Mouse (Mus musculus): Measurements from ENCODE around the gene Vmn1r122. TPM values are rescaled to one million over a fixed set of nuclear protein-coding genes. Genes with fewer than 3 reads are reported as not detected.
"Not testable (repeated sequence)": the region's sequence is repeated elsewhere in the genome, so short reads cannot be mapped to it uniquely, and the experiment has no call there.

The Vmn1r122 gene
- not detected in 2 replicates for polyA plus RNA-seq (2014; fragmentation: Nextera tagmentation; extraction: Ambion mirVana)

GRCm38 (mm10) chr7:21134028-21134427 lies at the start of gene Vmn1r122:
Vmn1r122 (minus strand) TSS chr7:21134128.
- not testable (repeated sequence) for H3K27me3 ChIP-seq (ENCODE audit: control insufficient read depth, insufficient read depth, low read length); H3K36me3 ChIP-seq (ENCODE audit: control insufficient read depth, insufficient read depth, low read length); ATAC-seq (ENCODE audit: low FRiP score); DNase-seq (ENCODE audit: low spot score, missing footprints); H3K27ac ChIP-seq (ENCODE audit: low read depth, low read length); H3K4me3 ChIP-seq (ENCODE audit: low read depth, low read length); H3K4me2 ChIP-seq; H3K9me3 ChIP-seq (ENCODE audit: control insufficient read depth, low read length); H3K9ac ChIP-seq (ENCODE audit: low read length); H3K4me1 ChIP-seq (ENCODE audit: control insufficient read depth, insufficient read depth, low read length)
- 56% methylated on average over 2 of the region's 3 CpGs for WGBS

GRCm38 (mm10) chr7:21161885-21162284 lies 28.0 kb upstream of the Vmn1r122 start, which contains the start of gene Vmn1r123:
Vmn1r123 (plus strand) TSS chr7:21162185.
- H3K36me3 ChIP-seq (ENCODE audit: control insufficient read depth, insufficient read depth, low read length); ATAC-seq (ENCODE audit: low FRiP score); H3K4me1 ChIP-seq (ENCODE audit: control insufficient read depth, insufficient read depth, low read length); H3K9me3 ChIP-seq (ENCODE audit: control insufficient read depth, low read length); H3K4me2 ChIP-seq; H3K9ac ChIP-seq (ENCODE audit: low read length); H3K27me3 ChIP-seq (ENCODE audit: control insufficient read depth, insufficient read depth, low read length); H3K27ac ChIP-seq (ENCODE audit: low read depth, low read length); H3K4me3 ChIP-seq (ENCODE audit: low read depth, low read length); DNase-seq (ENCODE audit: low spot score, missing footprints): not testable (repeated sequence)
- 17% methylated on average over 1 of the region's 3 CpGs for WGBS

DNA sequence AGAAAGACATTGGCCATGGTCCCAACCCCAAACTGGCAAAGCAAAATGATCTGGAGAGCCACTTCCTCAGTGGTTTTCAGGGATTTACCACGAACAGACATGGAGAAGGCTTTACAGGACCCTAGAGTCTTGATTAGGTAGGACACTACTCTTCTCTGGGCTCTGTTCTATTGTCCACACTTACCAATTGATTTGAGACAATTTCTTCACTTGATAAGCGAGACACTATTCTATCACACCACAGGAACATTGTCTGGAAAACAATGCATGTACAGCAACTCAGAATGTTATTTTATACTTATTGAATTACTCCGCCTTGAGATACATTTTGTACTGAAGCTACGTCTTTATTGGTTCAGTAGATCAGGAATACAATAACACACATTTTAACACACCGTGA lies 35.5 kb downstream of the Vmn1r122 start, which contains the start of gene Vmn1r121:
Vmn1r121 (minus strand) TSS at position 101 of the 400 bp plus-strand sequence.
- not testable (repeated sequence) for H3K4me2 ChIP-seq; DNase-seq (ENCODE audit: low spot score, missing footprints); H3K9me3 ChIP-seq (ENCODE audit: control insufficient read depth, low read length); H3K36me3 ChIP-seq (ENCODE audit: control insufficient read depth, insufficient read depth, low read length); H3K4me1 ChIP-seq (ENCODE audit: control insufficient read depth, insufficient read depth, low read length); H3K27ac ChIP-seq (ENCODE audit: low read depth, low read length); H3K9ac ChIP-seq (ENCODE audit: low read length); H3K27me3 ChIP-seq (ENCODE audit: control insufficient read depth, insufficient read depth, low read length); H3K4me3 ChIP-seq (ENCODE audit: low read depth, low read length); ATAC-seq (ENCODE audit: low FRiP score)
- 69% methylated on average over 4 of the region's 5 CpGs for whole genome bisulfite sequencing

Other genes with a start within 250 kb of the Vmn1r122 start
- not detected in 2 replicates for gene Vmn1r118, start 221.8 kb downstream of the Vmn1r122 start, polyA plus RNA-seq (2014; fragmentation: Nextera tagmentation; extraction: Ambion mirVana)
- gene Vmn1r119, start 121.7 kb downstream of the Vmn1r122 start, polyA plus RNA-seq (2014; fragmentation: Nextera tagmentation; extraction: Ambion mirVana) = not detected in 2 replicates
- not detected in 2 replicates for gene Vmn1r120, start 80.3 kb downstream of the Vmn1r122 start, polyA plus RNA-seq (2014; fragmentation: Nextera tagmentation; extraction: Ambion mirVana)
- gene Vmn1r121, start 35.6 kb downstream of the Vmn1r122 start, polyA plus RNA-seq (2014; fragmentation: Nextera tagmentation; extraction: Ambion mirVana) = not detected in 2 replicates
- gene Vmn1r123, start 28.1 kb upstream of the Vmn1r122 start, polyA plus RNA-seq (2014; fragmentation: Nextera tagmentation; extraction: Ambion mirVana) = not detected in 2 replicates
- not detected in 2 replicates for gene Gm5157, start 56.3 kb upstream of the Vmn1r122 start, polyA plus RNA-seq (2014; fragmentation: Nextera tagmentation; extraction: Ambion mirVana)
- not detected in 2 replicates for gene Vmn1r124, start 126.5 kb upstream of the Vmn1r122 start, polyA plus RNA-seq (2014; fragmentation: Nextera tagmentation; extraction: Ambion mirVana)
- gene Vmn1r125, start 138.1 kb upstream of the Vmn1r122 start, polyA plus RNA-seq (2014; fragmentation: Nextera tagmentation; extraction: Ambion mirVana) = not detected in 2 replicates
- gene Vmn1r126, start 167.3 kb upstream of the Vmn1r122 start, polyA plus RNA-seq (2014; fragmentation: Nextera tagmentation; extraction: Ambion mirVana) = not detected in 2 replicates
- not detected in 2 replicates for gene Vmn1r127, start 185.7 kb upstream of the Vmn1r122 start, polyA plus RNA-seq (2014; fragmentation: Nextera tagmentation; extraction: Ambion mirVana)
- gene Vmn1r128, start 215.2 kb upstream of the Vmn1r122 start, polyA plus RNA-seq (2014; fragmentation: Nextera tagmentation; extraction: Ambion mirVana) = not detected in 2 replicates
- gene Vmn1r129, start 227.2 kb upstream of the Vmn1r122 start, polyA plus RNA-seq (2014; fragmentation: Nextera tagmentation; extraction: Ambion mirVana) = not detected in 2 replicates

Measured in midbrain, embryonic 11.5 days (tissue).